Mouse (Mus musculus) testis, adult 2 months (tissue): ENCODE measurements around the gene Mettl13. TPM values are rescaled to one million over a fixed set of nuclear protein-coding genes. Genes with fewer than 3 reads are reported as not detected.

Experiments used
- H3K27ac ChIP-seq: fragments of 200-500 bp; 2 replicates; pipeline ENCODE4 v1.5.1; 2012; ENCODE audit warnings: low read depth, low read length; ENCODE audit not compliant: control insufficient read depth, insufficient read depth
- H3K27me3 ChIP-seq: fragments of 200-500 bp; 2 replicates; pipeline ENCODE4 v1.6.1; 2012; ENCODE audit warnings: mild to moderate bottlenecking, low read length, moderate library complexity; ENCODE audit not compliant: control insufficient read depth, insufficient read depth
- H3K36me3 ChIP-seq: fragments of 200-500 bp; 2 replicates; pipeline ENCODE4 v1.6.1; 2012; ENCODE audit warnings: mild to moderate bottlenecking, low read length; ENCODE audit not compliant: control insufficient read depth, insufficient read depth
- H3K4me1 ChIP-seq: fragments of 200-500 bp; 2 replicates; pipeline ENCODE4 v1.6.1; 2012; ENCODE audit warnings: low read length; ENCODE audit not compliant: control insufficient read depth, insufficient read depth
- H3K4me3 ChIP-seq: fragments of 200-500 bp; 2 replicates; pipeline ENCODE4 v1.5.1; 2012; ENCODE audit warnings: low read depth, mild to moderate bottlenecking, low read length, moderate library complexity, mixed read lengths; ENCODE audit not compliant: control insufficient read depth
- CTCF ChIP-seq: fragments of 200-500 bp; IDR thresholded peaks from 2 replicates; pipeline ENCODE4 v1.5.1; 2012; ENCODE audit warnings: low read depth, mild to moderate bottlenecking, inconsistent platforms, low read length, moderate library complexity; ENCODE audit not compliant: control insufficient read depth, insufficient read depth, insufficient replicate concordance
- POLR2A ChIP-seq: fragments of 200-500 bp; IDR thresholded peaks from 2 replicates; pipeline ENCODE4 v1.6.1; 2012; ENCODE audit warnings: low read depth, mild to moderate bottlenecking, inconsistent platforms, low read length, moderate library complexity; ENCODE audit not compliant: control insufficient read depth
- polyA plus RNA-seq: library from polyadenylated mRNA; depleted of rRNA; stranded (reverse); fragments of >200 nt; gene quantifications from 2 replicates; pipeline ENCODE4 v1.2.3, GENCODE M21; 2012; rRNA removed

Mettl13 gene
- polyA plus RNA-seq, 1 experiment: 3.4 TPM

GRCm38 (mm10) chr1:162506516-162506915, 41.8 kb downstream of the Mettl13 start:
- Histone ChIP-seq H3K27ac (no peak overlapping the region), H3K4me3 (no peak overlapping the region), H3K4me1 (no peaks in the 10 kb centered on the region), H3K36me3 (no peaks in the 10 kb centered on the region), H3K27me3 (no peaks in the 10 kb centered on the region)
- TF ChIP-seq POLR2A (no peak), CTCF (no peak)

GRCm38 (mm10) chr1:162505649-162506048, 42.7 kb downstream of the Mettl13 start:
- H3K4me1 ChIP-seq: peaks cover 4% of the 10 kb centered on the region; the same call in 1 of the 2 replicates
- H3K4me3 ChIP-seq: no peak overlapping the region
- no peak for TF ChIP-seq POLR2A
- no peak for TF ChIP-seq CTCF
- H3K27ac ChIP-seq: no peak overlapping the region
- no peaks in the 10 kb centered on the region for H3K36me3 ChIP-seq
- H3K27me3 ChIP-seq: no peaks in the 10 kb centered on the region

Other genes with a start within 250 kb of the Mettl13 start
- 13.2 and 13.8 TPM in 2 replicates for gene Dnm3, start 70.5 kb downstream of the Mettl13 start, polyA plus RNA-seq
- gene Vamp4, start 22.0 kb upstream of the Mettl13 start, polyA plus RNA-seq: 20.4 and 24.5 TPM in 2 replicates
- 0.99 and 1.4 TPM in 2 replicates for gene Myoc, start 90.6 kb upstream of the Mettl13 start, polyA plus RNA-seq
- gene Myocos, start 109.7 kb upstream of the Mettl13 start, polyA plus RNA-seq: 1.1 and 1.4 TPM in 2 replicates
- 17.2 and 21.8 TPM in 2 replicates for gene Prrc2c, start 192.0 kb upstream of the Mettl13 start, polyA plus RNA-seq